Mouse (Mus musculus) cerebellum, adult 2 months (tissue): ENCODE measurements at regions not wholly inside any gene's neighbourhood (a gene's known extent, or its start where the extent isn't known, plus 50 kb on each side); places are given as distances from the start of the nearest gene placed in this dataset.
A peak's percentile ranks its signal among the peaks of the same experiment; 100 is the strongest.

ENCODE experiments used
- DNase-seq, 2 experiments: peaks; one replicate each; pipeline ENCODE4 v3.0.0; 2021
- H3K27ac ChIP-seq: fragments of 200-500 bp; 2 replicates; pipeline ENCODE4 v1.5.1; 2012; ENCODE audit warnings: low read length, control low read depth, inconsistent platforms; ENCODE audit not compliant: insufficient read depth
- H3K27me3 ChIP-seq: fragments of 200-500 bp; 2 replicates; pipeline ENCODE4 v1.6.1; 2012; ENCODE audit warnings: inconsistent platforms, mild to moderate bottlenecking, low read length, moderate library complexity; ENCODE audit not compliant: control insufficient read depth, insufficient read depth
- H3K4me1 ChIP-seq: fragments of 200-500 bp; 2 replicates; pipeline ENCODE4 v1.6.1; 2011; ENCODE audit warnings: low read length; ENCODE audit not compliant: control insufficient read depth, insufficient read depth
- H3K4me3 ChIP-seq: fragments of 200-500 bp; replicated peaks from 2 replicates; pipeline ENCODE3; 2011; ENCODE audit warnings: mild to moderate bottlenecking, low read depth, low read length, control low read depth; ENCODE audit not compliant: insufficient read depth
- CTCF ChIP-seq: fragments of 200-500 bp; IDR thresholded peaks from 2 replicates; pipeline ENCODE4 v1.5.1; 2011; ENCODE audit warnings: low read depth, mild to moderate bottlenecking, control low read depth, low read length, moderate library complexity, borderline replicate concordance; ENCODE audit not compliant: insufficient read depth
- POLR2A ChIP-seq: fragments of 200-500 bp; IDR thresholded peaks from 2 replicates; pipeline ENCODE4 v1.6.1; 2011; ENCODE audit warnings: low read length, control low read depth, borderline replicate concordance; ENCODE audit not compliant: insufficient read depth
- WGBS: fragments of 180-500 bp; shearing (Covaris S2); methylation state at CpG from one replicate; pipeline ENCODE4 v1.1.7; 2018; 5-methylcytosine and 5-hydroxymethylcytosine counted together

DNA sequence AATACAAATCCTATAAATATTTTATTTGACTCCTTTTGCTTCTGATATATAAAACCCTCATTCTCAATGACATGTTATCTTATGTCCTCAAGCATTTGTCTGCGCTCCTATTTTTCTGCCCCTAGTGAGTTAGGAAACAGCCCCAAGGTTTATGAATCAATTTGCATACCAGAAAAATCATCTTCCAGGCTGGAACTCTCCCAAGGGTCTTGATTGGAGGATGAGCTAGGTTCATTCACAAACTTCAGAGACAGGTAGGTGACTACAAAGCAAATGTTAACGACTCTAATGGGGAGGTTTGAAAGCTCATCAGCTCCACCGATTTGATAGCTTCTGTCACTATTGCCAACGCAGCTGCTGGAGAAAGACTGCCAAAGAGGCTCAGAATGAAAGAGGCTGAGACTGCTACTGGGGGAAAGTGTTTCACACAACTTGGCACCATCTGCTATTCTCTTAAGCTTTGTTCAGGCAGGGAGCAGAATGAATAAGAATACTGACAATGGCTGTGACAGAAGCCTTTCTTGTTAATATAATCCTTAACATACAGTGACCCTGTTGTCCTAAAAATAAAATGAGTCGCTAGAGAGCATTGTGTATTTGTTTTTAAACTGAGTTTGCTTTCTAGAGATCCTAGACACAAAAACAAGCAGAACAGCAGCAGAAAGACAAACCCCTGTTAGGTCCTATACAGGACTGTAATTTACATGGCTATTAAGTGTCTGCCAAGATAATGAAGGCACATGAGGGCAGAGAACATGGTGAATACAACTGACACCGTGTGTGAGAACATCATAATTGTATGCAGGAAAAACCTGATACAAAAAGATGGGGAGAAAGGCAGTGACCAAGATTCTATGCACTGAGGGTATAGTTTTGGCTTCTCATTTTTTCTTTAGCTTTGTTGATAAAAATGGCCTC, 843.4 kb downstream of the Cdh8 start:
- Histone ChIP-seq H3K27me3 (no peaks in the 10 kb centered on the region), H3K4me1 (no peaks in the 10 kb centered on the region), H3K27ac (no peak overlapping the region), H3K4me3 (no peak overlapping the region)
- WGBS: 27% methylated on average over 6 of the region's 6 CpGs
- TF ChIP-seq CTCF: no peak
- TF ChIP-seq POLR2A: no peak
- DNase-seq: peak in 1 of 2 experiments; percentile 24

DNA sequence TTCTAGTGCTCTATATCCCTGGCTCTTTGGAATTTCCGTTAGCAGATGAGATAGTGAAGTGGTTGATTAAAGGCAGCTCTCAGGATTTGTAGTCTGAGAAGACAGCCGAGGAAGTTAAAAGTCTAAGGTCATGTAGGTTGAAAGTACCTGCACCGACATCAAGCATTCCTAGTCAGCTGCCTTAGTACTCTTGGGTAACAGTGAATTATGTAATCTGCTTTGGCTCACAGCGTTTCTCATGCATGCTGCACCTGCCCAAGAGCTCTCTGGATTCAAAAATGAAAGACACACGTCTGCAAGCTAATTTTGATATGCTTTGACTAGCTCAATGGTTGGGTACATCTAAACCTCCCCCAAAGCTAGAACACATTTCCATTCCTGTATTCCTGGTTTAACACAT, 849.6 kb downstream of the Cdh8 start:
- 49% methylated on average over 5 of the region's 5 CpGs for WGBS
- TF ChIP-seq CTCF (no peak), POLR2A (no peak)
- Histone ChIP-seq H3K4me1 (peaks cover 2% of the 10 kb centered on the region; the same call in 1 of the 2 replicates), H3K4me3 (no peak overlapping the region), H3K27ac (no peak overlapping the region), H3K27me3 (no peaks in the 10 kb centered on the region)
- peak in 1 of 2 experiments; percentile 32 for DNase-seq

DNA sequence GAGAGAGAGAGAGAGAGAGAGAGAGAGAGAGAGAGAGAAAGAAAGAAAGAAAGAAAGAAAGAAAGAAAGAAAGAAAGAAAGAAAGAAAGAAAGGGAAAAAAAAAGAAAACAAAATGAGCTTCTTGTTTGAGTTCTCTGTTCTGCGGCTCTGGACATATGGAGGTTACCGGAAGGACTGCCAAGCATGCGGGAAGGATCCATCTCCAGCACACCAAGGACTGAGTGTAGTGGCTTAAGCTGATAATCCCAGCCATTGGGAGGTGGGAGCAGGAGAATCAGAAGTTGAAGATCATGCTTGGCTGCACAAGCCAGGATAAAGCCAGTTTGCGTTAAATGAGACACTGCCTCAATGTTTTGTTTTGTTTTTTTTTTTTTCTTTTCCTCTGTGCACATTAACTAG, 897.8 kb downstream of the Cdh8 start:
- H3K4me1 ChIP-seq: no peaks in the 10 kb centered on the region
- H3K27ac ChIP-seq: no peak overlapping the region
- H3K27me3 ChIP-seq: no peaks in the 10 kb centered on the region
- WGBS: 22% methylated on average over 4 of the region's 4 CpGs
- no peak for DNase-seq
- no peak overlapping the region for H3K4me3 ChIP-seq
- no peak for TF ChIP-seq POLR2A
- TF ChIP-seq CTCF: no peak

DNA sequence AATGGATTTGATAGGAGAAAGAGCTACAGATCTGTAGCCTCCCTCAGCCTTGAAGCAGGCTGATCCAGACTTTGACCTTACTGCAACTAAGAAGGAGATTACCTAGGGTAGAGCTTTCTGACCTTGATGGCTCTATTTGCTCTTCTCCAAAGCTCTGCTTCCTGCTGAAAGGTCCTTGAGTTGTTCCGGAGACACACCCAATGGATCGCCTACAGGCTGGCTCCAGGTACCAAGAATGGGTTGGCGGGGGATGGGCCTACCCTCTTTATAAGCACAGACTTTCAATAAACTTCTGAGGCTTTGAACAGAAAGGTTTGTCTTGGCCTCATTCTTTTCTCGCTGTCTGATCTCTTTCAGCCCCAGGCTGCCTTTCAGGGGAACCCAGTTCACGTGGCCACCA, 901.0 kb downstream of the Cdh8 start:
- WGBS: 86% methylated on average over 5 of the region's 5 CpGs
- H3K27me3 ChIP-seq: no peaks in the 10 kb centered on the region
- no peak overlapping the region for H3K4me3 ChIP-seq
- no peak overlapping the region for H3K27ac ChIP-seq
- TF ChIP-seq POLR2A (no peak), CTCF (no peak)
- H3K4me1 ChIP-seq: no peaks in the 10 kb centered on the region
- DNase-seq: no peak

DNA sequence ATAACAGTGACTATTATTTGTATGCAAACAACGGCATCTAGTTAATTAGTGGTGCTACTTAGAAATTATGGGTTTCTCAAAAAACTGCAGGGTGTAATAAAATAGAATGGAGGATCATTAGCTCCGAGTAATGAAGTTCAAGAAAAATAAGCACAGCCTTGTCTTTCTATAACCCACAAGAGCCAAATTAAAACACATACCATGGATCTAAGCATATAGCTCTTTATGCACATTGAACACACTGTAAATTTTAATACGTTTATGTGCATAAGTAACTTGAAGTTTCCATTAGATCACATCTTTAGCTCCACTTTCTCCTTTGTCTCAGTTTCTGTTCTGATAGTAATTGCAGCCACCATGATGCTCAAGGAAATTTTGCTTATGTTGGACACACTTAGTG, 919.5 kb downstream of the Cdh8 start:
- Histone ChIP-seq H3K27ac (no peak overlapping the region), H3K27me3 (no peaks in the 10 kb centered on the region), H3K4me1 (no peaks in the 10 kb centered on the region), H3K4me3 (no peak overlapping the region)
- WGBS: 95% methylated on average over 3 of the region's 3 CpGs
- TF ChIP-seq CTCF (no peak), POLR2A (no peak)
- DNase-seq: no peak

DNA sequence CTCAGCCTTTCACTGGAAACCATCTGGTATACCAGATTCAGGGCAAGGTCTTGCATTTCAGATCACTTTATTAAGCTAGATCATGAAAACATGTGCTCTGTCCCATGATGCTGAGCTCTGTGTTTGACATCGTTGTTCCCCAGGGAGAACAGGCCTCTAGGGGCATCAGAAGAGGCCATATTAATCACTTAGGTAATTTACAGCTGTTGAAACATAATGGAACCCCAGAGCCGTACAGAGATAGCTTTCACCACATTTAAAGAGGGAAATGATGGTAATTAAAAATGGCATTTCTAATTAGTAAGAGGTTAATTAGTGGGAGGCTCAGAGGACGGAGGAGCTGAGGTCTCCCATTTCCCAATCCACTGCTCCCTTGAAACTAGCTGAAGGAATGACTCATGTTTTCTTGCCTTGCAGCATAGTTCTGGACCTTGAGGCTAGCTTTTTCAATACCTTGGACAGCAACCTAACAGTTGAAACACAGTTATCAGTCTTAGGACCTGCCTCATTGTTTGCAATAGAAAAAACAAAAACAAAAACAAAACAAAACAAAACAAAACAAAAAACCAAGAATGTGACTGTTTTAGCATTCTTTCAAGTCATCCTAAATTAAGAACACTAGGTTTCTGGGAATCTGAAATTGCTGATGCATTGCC, 952.8 kb downstream of the Cdh8 start:
- no peak overlapping the region for H3K4me3 ChIP-seq
- DNase-seq: no peak
- H3K27me3 ChIP-seq: no peaks in the 10 kb centered on the region
- 47% methylated on average over 3 of the region's 3 CpGs for WGBS
- TF ChIP-seq POLR2A (no peak), CTCF (no peak)
- H3K4me1 ChIP-seq: no peaks in the 10 kb centered on the region
- no peak overlapping the region for H3K27ac ChIP-seq

DNA sequence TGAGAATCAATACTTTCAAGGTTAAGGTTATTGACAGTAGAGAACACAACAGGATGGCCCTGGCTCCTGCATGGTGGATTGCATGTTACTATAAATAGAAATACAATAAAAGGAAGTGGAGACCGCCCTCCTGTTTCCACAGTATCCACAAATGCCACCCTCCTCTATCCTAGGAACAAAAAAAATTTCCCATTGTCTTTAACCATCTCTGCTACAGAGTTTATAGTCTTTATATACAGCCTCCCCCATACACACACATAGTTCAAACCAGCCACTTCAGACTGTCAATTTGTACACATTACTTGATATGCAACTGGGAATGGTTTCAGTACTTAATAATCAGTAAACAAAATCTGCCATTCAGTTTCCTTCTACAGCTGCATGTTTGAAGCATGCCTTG, 960.7 kb downstream of the Cdh8 start:
- TF ChIP-seq POLR2A (no peak), CTCF (no peak)
- WGBS: 97% methylated on average over 1 of the region's 1 CpGs
- DNase-seq: no peak
- Histone ChIP-seq H3K4me1 (no peaks in the 10 kb centered on the region), H3K27me3 (no peaks in the 10 kb centered on the region), H3K27ac (no peak overlapping the region), H3K4me3 (no peak overlapping the region)
